Mouse (Mus musculus): ENCODE results near the gene Gm29776.

- TF ChIP-seq RAD21 (IDR thresholded peaks at IDR 0.05; ENCODE audit: low read depth, low read length) (no peak), MAX (IDR thresholded peaks at IDR 0.05; ENCODE audit: low read length) (no peak), POLR2A (IDR thresholded peaks at IDR 0.05; ENCODE audit: low read depth, low read length) (no peak), ZNF384 (IDR thresholded peaks at IDR 0.05; ENCODE audit: low read depth, low read length) (no peak), CTCF (conservative IDR thresholded peaks at IDR 0.05 in 1 of 2, IDR thresholded peaks at IDR 0.05 in 1 of 2; ENCODE audit: low read depth in 2 of 2, low read length in 2 of 2) (no peak), MAZ (IDR thresholded peaks at IDR 0.05; ENCODE audit: low read depth, low read length) (no peak), POLR2AphosphoS2 (IDR thresholded peaks at IDR 0.05; ENCODE audit: low read depth, low read length) (no peak), HCFC1 (IDR thresholded peaks at IDR 0.05; ENCODE audit: low read depth, low read length) (no peak), TCF12 (IDR thresholded peaks at IDR 0.05; ENCODE audit: low read depth, low read length) (no peak), EP300 (IDR thresholded peaks at IDR 0.05; ENCODE audit: low read length) (no peak), PAX5 (IDR thresholded peaks at IDR 0.05; ENCODE audit: low read length) (no peak), NELFE (IDR thresholded peaks at IDR 0.05; ENCODE audit: low read depth, low read length) (no peak), BHLHE40 (IDR thresholded peaks at IDR 0.05; ENCODE audit: low read depth, low read length) (no peak)
These were observed 21.4 kb upstream of the Gm29776 start for GRCm38 (mm10) chr14:54720041-54720440.
